Mouse (Mus musculus) stomach, embryonic 15.5 days (tissue): ENCODE results near the gene A830018L16Rik. TPM values are rescaled to one million over a fixed set of nuclear protein-coding genes. Genes with fewer than 3 reads are reported as not detected.

Experiments used
- ATAC-seq: fragments of 200-750 bp; cut with Nextera tagmentation; 2 replicates; pipeline ENCODE4 v1.8.0; 2017; ENCODE audit warnings: low read depth, moderate number of reproducible peaks, moderate TSS enrichment; ENCODE audit not compliant: insufficient read depth, low FRiP score
- H3K27ac ChIP-seq: fragments of 300-500 bp; sonication (generic); 2 replicates; pipeline ENCODE4 v1.5.1; 2015; ENCODE audit warnings: mild to moderate bottlenecking, inconsistent platforms
- H3K27me3 ChIP-seq: fragments of 300-500 bp; sonication (generic); replicated peaks from 2 replicates; pipeline ENCODE4 v1.6.1; 2015; ENCODE audit warnings: inconsistent platforms
- H3K36me3 ChIP-seq: fragments of 300-500 bp; sonication (generic); 2 replicates; pipeline ENCODE4 v1.6.1; 2015; ENCODE audit warnings: inconsistent platforms
- H3K4me1 ChIP-seq: fragments of 300-500 bp; sonication (generic); 2 replicates; pipeline ENCODE4 v1.6.1; 2015; ENCODE audit warnings: inconsistent platforms
- H3K4me2 ChIP-seq: fragments of 300-500 bp; sonication (generic); 2 replicates; pipeline ENCODE4 v1.6.1; 2015; ENCODE audit warnings: mild to moderate bottlenecking, inconsistent platforms
- H3K4me3 ChIP-seq: fragments of 300-500 bp; sonication (generic); replicated peaks from 2 replicates; pipeline ENCODE4 v1.5.1; 2015; ENCODE audit warnings: inconsistent platforms
- H3K9ac ChIP-seq: fragments of 300-500 bp; sonication (generic); 2 replicates; pipeline ENCODE4 v1.6.1; 2015; ENCODE audit warnings: inconsistent platforms
- H3K9me3 ChIP-seq: fragments of 300-500 bp; sonication (generic); 2 replicates; pipeline ENCODE4 v1.6.1; 2016; ENCODE audit warnings: inconsistent platforms
- WGBS: fragments of 180-500 bp; shearing (Covaris S2); methylation state at CpG from one replicate; pipeline ENCODE4 v1.1.7; 2015; 5-methylcytosine and 5-hydroxymethylcytosine counted together
- polyA plus RNA-seq: library from polyadenylated mRNA; unstranded; fragments of >200 nt; fragmentation: Nextera tagmentation; extraction: Ambion mirVana; gene quantifications from 2 replicates; pipeline ENCODE4 v1.2.1, GENCODE M21; 2015

The A830018L16Rik gene
- polyA plus RNA-seq, 1 experiment from 2014 or later, result 12.2 TPM

DNA sequence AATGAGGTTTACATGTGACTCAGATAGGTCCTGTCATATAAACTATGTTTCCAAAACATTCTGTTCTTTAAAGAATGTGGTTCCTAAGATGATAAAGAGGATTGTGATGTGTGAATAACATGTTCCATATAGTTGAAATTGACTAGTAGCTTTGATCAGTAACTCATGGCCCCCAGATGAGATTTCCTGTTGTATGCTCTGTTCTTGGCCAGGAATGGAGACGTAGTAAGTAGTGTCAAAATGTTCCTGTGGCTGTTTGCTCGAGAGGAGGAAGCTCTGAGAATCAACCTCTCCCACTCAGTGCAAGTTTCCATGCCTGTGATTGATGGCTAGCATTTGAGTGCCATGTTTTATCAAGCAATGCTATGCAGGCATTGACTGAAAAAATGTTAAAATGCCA, 467.8 kb downstream of the A830018L16Rik start:
- H3K27ac ChIP-seq, result no peak overlapping the region
- WGBS, result 21% methylated on average over 2 of the region's 2 CpGs
- no peaks in the 10 kb centered on the region for H3K4me1 ChIP-seq
- ATAC-seq, result no peak
- H3K36me3 ChIP-seq, result no peaks in the 10 kb centered on the region
- no peak overlapping the region for H3K9ac ChIP-seq
- no peaks in the 10 kb centered on the region for H3K27me3 ChIP-seq
- no peaks in the 10 kb centered on the region for H3K9me3 ChIP-seq
- H3K4me3 ChIP-seq, result no peak overlapping the region
- no peak overlapping the region for H3K4me2 ChIP-seq

DNA sequence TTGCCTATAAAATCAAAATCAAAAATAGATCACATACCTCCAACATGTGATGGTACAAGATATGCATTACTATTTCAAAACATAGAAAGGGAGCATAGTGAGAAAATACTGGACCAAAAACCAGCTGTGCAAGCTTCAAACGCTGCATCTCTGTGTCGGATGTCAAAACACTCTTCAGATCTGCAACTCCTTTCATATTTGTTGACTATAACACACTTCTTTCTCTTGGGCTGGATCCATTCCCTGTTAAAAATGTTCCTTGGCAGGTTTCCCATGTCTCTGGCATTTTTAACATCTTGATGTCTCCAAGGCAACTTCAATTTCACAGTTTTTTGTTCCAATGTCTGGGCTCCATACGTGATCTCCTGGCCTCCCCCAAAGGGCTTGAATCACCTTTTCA, 481.8 kb downstream of the A830018L16Rik start:
- no peak overlapping the region for H3K4me3 ChIP-seq
- no peaks in the 10 kb centered on the region for H3K9me3 ChIP-seq
- H3K27me3 ChIP-seq, result no peaks in the 10 kb centered on the region
- 37% methylated on average over 3 of the region's 3 CpGs for WGBS
- no peaks in the 10 kb centered on the region for H3K4me1 ChIP-seq
- no peak overlapping the region for H3K9ac ChIP-seq
- no peaks in the 10 kb centered on the region for H3K36me3 ChIP-seq
- ATAC-seq, result no peak; the same call in 1 of the 2 replicates
- no peak overlapping the region for H3K27ac ChIP-seq
- H3K4me2 ChIP-seq, result no peak overlapping the region

DNA sequence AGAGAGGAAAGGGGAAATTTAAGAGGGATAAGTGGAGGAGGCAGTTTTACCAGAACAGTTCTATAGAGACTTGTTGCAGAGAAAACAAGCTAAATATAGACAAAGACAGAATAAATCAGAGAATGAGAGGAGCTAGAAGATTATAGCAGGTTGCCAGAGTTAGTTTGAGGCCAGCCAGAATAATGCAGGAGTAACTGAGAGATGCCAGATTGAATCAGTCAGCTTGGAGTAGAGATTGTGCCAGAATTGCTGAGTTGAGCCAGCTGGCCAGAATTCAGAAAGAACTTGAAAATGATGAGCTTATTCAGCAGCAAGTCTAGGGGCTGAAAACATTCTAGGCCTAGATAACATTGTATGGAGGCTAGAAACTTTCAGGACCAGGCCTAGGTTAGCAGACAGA, 502.0 kb downstream of the A830018L16Rik start:
- Histone ChIP-seq H3K27me3 (no peaks in the 10 kb centered on the region), H3K4me2 (no peak overlapping the region), H3K9ac (no peak overlapping the region), H3K9me3 (no peaks in the 10 kb centered on the region), H3K36me3 (no peaks in the 10 kb centered on the region), H3K4me3 (no peak overlapping the region), H3K4me1 (no peaks in the 10 kb centered on the region), H3K27ac (no peak overlapping the region)
- no peak for ATAC-seq

DNA sequence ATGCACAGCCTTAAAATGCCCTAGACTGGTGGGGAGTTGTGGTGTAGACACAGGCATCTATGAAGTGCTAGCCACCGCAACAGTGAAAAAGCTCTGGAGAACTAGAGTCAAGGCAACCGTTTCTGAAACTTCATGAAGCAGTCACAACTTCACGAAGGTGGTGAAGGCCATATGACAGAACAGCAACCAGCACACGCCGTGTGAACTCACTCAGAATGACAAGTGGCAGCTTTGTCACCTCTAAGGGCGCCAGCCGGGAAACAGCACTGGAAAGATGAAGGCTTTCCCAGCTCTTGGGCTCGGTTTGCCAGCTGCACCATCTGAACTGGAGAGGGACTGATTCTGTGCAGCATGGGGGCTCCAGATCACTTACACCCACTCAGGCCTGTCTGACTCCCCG, 523.1 kb downstream of the A830018L16Rik start:
- 66% methylated on average over 9 of the region's 9 CpGs for WGBS

DNA sequence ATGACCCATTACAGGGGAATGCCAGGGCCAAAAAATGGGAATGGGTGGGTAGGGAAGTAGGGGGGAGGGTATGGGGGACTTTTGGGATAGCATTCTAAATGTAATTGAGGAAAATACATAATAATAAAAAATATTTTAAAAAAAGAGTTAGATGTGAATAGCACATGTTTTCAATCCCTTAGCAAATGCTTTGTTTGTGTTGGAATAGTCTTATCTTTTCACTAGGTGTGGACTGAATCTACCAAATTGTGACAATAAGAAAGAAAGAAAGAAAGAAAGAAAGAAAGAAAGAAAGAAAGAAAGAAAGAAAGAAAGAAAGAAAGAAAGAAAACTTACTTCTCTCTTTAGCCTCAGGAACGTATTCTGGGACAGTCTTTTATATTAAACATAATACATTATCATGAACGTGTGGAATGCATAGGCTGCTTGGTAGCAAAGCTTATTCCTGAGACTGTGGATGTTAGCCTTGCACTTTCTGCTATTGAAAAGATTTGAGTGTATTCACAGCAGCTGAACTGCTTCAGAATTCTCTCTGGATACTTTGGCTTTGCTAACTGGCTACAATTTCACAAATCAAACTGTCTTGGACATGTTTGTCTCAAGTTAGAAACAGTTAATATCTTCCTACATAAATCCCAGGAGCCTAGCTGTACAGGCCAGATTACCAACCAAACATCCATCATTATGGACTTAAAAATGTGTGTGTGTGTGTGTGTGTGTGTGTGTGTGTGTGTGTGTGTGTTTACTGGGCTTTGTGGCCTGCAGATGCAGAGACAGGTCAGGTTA, 545.7 kb downstream of the A830018L16Rik start:
- ATAC-seq, result no peak; the same call in 1 of the 2 replicates
- no peak overlapping the region; the same call in 1 of the 2 replicates for H3K27ac ChIP-seq
- no peak overlapping the region for H3K4me3 ChIP-seq
- no peak overlapping the region for H3K4me2 ChIP-seq
- H3K4me1 ChIP-seq, result no peaks in the 10 kb centered on the region
- H3K36me3 ChIP-seq, result no peaks in the 10 kb centered on the region
- H3K9ac ChIP-seq, result no peak overlapping the region
- H3K9me3 ChIP-seq, result no peaks in the 10 kb centered on the region
- H3K27me3 ChIP-seq, result no peaks in the 10 kb centered on the region
- 35% methylated on average over 2 of the region's 2 CpGs for WGBS

More for the DNA sequence above, 523.1 kb downstream of the A830018L16Rik start:
- no peak overlapping the region for H3K27ac ChIP-seq
- no peak overlapping the region for H3K4me3 ChIP-seq
- H3K27me3 ChIP-seq, result no peaks in the 10 kb centered on the region
- no peaks in the 10 kb centered on the region for H3K4me1 ChIP-seq
- ATAC-seq, result no peak
- H3K4me2 ChIP-seq, result no peak overlapping the region
- no peaks in the 10 kb centered on the region for H3K36me3 ChIP-seq
- no peak overlapping the region for H3K9ac ChIP-seq
- no peaks in the 10 kb centered on the region for H3K9me3 ChIP-seq

DNA sequence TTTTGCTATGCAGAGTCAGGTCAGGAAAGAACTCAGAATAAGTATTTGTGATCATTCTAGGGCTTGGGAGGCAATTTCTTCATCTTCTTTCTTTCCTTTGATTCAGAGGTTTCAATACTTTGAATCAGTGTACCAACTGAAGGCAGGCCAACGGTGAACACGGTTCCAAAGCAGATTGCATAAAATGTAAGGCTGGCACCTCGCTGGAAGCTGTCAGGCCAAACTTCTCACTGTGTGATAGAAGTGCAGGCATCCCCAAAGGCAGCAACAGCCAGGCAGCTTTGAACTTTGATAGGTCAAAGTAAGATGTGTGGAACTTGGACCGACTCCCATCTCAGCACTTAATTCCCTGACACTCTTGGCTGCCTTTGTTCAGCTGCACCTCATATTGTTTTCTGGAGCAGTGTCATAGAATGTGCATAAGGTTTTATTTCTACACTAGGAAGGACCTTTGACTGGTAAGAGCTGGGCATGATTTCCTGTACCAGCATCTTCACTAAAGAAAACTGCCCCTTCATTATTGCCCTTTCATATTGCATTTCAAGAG, 568.8 kb downstream of the A830018L16Rik start:
- Histone ChIP-seq H3K27me3 (no peaks in the 10 kb centered on the region), H3K4me1 (no peaks in the 10 kb centered on the region), H3K4me3 (no peak overlapping the region), H3K9me3 (no peaks in the 10 kb centered on the region), H3K27ac (no peak overlapping the region), H3K4me2 (no peak overlapping the region), H3K9ac (no peak overlapping the region), H3K36me3 (no peaks in the 10 kb centered on the region)
- 69% methylated on average over 4 of the region's 4 CpGs for WGBS
- no peak for ATAC-seq

DNA sequence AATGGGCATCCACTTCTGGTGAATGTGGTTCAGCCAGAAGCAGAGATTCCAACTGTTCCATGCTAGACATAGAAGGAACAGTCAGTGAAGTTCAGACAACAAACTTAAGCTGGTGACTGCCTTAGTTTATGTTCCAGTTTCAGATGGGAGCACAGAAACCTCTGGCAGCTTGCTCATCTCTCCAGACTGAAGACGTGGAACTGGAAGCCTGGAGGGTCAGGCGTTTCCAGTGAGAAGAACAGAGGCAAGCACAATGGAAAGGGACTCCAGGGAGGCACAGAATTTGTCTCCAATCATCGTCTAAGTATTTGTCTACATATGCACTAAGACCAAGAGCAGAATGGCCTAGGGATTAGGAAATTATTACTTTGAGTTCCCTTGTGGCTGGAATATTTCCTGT, 576.1 kb downstream of the A830018L16Rik start:
- H3K36me3 ChIP-seq, result no peaks in the 10 kb centered on the region
- peak overlapping the region; percentile 16; the same call in 1 of the 2 replicates for H3K27ac ChIP-seq
- no peak overlapping the region for H3K4me2 ChIP-seq
- H3K9ac ChIP-seq, result no peak overlapping the region
- 66% methylated on average over 3 of the region's 3 CpGs for WGBS
- H3K27me3 ChIP-seq, result no peaks in the 10 kb centered on the region
- no peak for ATAC-seq
- no peaks in the 10 kb centered on the region for H3K9me3 ChIP-seq
- H3K4me1 ChIP-seq, result no peaks in the 10 kb centered on the region
- no peak overlapping the region for H3K4me3 ChIP-seq

DNA sequence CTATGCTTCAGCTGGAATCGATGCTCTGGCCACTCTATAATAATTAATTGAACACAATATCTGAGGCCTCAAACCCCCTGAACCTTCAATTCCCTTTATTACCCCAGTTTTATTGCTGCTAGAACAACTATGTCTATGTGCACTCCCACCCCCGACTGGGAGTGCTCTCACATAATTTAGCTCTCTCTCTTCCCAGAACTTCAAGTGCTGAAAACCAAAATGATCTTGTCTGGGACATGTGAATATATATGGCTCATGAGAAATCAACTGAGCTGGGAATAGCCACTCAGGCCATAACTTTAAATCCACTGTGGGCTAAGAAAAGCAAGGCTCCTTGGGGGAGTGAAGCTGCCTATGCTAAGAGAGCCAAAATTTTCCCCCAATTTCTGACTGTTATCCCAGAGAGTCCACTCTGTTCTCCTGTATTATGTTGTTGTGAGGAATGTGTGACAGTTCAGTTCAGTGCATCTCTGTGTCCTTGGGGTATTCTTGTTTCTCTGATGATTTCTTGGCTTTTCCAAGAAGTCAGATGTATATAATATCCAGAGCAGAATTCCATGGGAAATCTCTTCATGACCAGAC, 582.5 kb downstream of the A830018L16Rik start:
- Histone ChIP-seq H3K4me2 (no peak overlapping the region), H3K9me3 (no peaks in the 10 kb centered on the region), H3K4me3 (no peak overlapping the region), H3K27ac (no peak overlapping the region), H3K4me1 (no peaks in the 10 kb centered on the region), H3K27me3 (no peaks in the 10 kb centered on the region), H3K9ac (no peak overlapping the region), H3K36me3 (no peaks in the 10 kb centered on the region)
- no peak for ATAC-seq
- WGBS, result 47% methylated on average over 2 of the region's 2 CpGs

DNA sequence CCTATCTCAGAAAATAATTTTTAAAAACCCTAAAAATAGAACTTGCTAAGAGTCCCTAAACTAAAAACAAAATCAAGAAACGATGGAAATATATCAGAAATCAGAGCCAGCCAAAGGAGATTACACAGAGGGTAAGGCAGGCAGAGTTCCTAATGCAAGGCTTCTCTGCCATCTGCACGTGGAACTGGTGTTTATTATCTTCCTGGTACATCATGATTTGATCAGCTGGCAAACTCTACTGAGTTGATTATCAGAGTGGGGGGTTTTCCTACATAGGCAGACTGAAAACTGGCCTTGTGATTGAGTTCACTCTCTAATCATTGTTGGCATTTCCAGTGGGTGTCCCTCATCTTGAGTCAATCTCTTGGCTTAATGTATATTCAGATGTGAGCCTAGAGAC, 583.7 kb downstream of the A830018L16Rik start:
- H3K27me3 ChIP-seq, result no peaks in the 10 kb centered on the region
- H3K4me1 ChIP-seq, result no peaks in the 10 kb centered on the region
- H3K27ac ChIP-seq, result no peak overlapping the region
- H3K9me3 ChIP-seq, result no peaks in the 10 kb centered on the region
- no peaks in the 10 kb centered on the region for H3K36me3 ChIP-seq
- no peak overlapping the region for H3K4me3 ChIP-seq
- no peak overlapping the region for H3K4me2 ChIP-seq
- no peak overlapping the region for H3K9ac ChIP-seq
- 64% methylated on average over 2 of the region's 2 CpGs for WGBS
- no peak for ATAC-seq

DNA sequence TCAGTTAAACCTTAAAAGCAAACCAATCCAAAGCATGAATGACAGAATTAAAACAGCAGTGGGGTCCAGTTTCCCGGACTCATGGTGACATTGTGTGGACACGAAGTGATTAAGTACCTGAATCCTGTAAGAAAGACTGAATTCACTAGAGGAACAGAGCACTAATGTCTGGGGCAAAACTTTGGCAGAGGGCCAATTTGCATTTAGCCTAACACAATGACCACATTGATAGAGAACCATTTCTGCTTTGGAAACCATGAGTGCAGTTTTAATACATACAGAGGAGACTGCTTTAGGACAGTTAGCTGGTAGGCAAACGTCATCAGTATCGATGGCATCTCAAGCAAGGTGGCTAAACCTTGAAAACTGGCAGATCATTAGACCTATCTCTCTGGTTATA, 586.7 kb downstream of the A830018L16Rik start:
- Histone ChIP-seq H3K4me3 (no peak overlapping the region), H3K4me2 (no peak overlapping the region), H3K9ac (no peak overlapping the region), H3K9me3 (no peaks in the 10 kb centered on the region), H3K4me1 (no peaks in the 10 kb centered on the region), H3K36me3 (no peaks in the 10 kb centered on the region), H3K27ac (no peak overlapping the region), H3K27me3 (no peaks in the 10 kb centered on the region)
- WGBS, result 29% methylated on average over 4 of the region's 4 CpGs
- ATAC-seq, result peak; percentile 73; the same call in 1 of the 2 replicates

DNA sequence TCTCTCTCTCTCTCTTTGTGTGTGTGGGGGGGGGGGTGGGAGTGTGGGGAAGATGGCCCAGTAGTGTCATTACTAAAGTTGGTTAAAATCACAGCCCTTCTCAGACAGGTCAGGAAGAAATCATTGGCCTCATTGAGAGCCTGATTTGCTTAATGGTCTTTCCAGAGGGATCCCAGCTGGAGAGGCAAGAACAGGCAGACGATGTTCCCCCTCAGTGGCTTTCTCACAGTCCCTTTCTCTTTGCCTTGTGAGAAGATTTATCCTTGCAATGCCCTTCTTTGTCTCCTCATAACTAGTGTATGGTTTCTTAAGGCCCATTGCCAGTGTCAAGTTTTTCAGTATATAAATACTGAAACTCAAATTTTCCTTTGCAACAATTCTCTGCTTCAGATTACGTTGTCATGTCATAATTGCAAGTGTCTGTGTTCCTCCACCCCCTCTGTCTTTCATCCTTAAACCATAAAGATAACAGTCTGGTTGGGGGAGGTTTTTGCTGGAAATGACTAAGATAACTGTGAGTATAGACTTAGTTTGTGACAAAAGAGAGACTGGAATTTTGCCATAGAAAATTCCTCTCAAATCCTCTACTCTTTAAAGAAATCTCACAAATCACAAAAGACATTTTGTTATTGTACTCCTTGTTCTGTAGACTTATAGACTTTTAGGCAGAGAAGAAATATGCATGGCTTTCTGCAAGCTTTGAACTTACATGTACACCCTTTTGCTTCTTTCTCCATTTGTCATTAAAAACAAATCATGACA, 595.1 kb downstream of the A830018L16Rik start:
- Histone ChIP-seq H3K4me3 (no peak overlapping the region), H3K27me3 (no peaks in the 10 kb centered on the region), H3K9ac (no peak overlapping the region), H3K9me3 (no peaks in the 10 kb centered on the region), H3K4me1 (no peaks in the 10 kb centered on the region), H3K4me2 (no peak overlapping the region), H3K27ac (peak overlapping the region; percentile 74), H3K36me3 (no peaks in the 10 kb centered on the region)
- peak; percentile 53; the same call in 1 of the 2 replicates for ATAC-seq
- 17% methylated on average over 2 of the region's 2 CpGs for WGBS

DNA sequence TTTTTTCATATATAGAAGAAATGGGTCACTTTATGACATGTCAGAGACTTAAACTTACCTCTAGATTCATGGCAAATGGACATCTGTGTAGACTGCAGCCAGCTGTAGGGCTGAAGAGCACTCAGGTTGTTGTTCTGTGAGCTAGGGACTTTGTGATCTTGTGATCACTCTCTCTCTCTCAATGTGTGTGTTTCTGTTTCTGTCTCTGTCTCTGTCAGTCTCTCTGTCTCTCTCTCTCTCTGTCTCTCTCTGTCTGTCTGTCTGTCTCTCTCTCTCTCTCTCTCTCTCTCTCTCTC, 595.6 kb downstream of the A830018L16Rik start:
- no peak overlapping the region for H3K9ac ChIP-seq
- H3K9me3 ChIP-seq, result no peaks in the 10 kb centered on the region
- H3K4me1 ChIP-seq, result no peaks in the 10 kb centered on the region
- ATAC-seq, result peak; percentile 39; the same call in 1 of the 2 replicates
- peak overlapping the region; percentile 74 for H3K27ac ChIP-seq
- H3K4me2 ChIP-seq, result no peak overlapping the region
- no peaks in the 10 kb centered on the region for H3K27me3 ChIP-seq
- H3K36me3 ChIP-seq, result no peaks in the 10 kb centered on the region
- H3K4me3 ChIP-seq, result no peak overlapping the region
